ENCODE assay signal across 10 mouse cellular contexts in genomic region chr16:44617041-44617440, GRCm38 (mm10). TPM values are rescaled to one million over a fixed set of nuclear protein-coding genes. Genes with fewer than 3 reads are reported as not detected.
A peak's percentile ranks its signal among the peaks of the same experiment; 100 is the strongest.
DNase-seq lines count a peak whose midpoint lies in the region; ATAC-seq and TF ChIP-seq lines count a peak whose summit lies in the region.
"Had no signal": no experiment of that assay in that cellular context is flagged by ENCODE, and none has a peak within 500 bp of the region (broad histone marks: within the 10 kb centered on the region; RNA-seq: fewer than 3 reads in every experiment).

No protein-coding gene starts in this region.

- TF ChIP-seq CTCF in embryonic fibroblast, embryonic 13.5 days (IDR thresholded peaks at IDR 0.05; ENCODE audit: borderline replicate concordance, insufficient read depth, low read length), result no peak
- no peak for TF ChIP-seq CTCF in midbrain, postnatal 0 days (IDR thresholded peaks at IDR 0.05)

- DNase-seq in heart, adult 11 months, result peak; percentile 62
- no peak for DNase-seq in heart, adult 18-20 months
- no peak for DNase-seq in lung, postnatal 4 days
- peak; percentile 50 for DNase-seq in midbrain, postnatal 0 days (ENCODE audit: low spot score)
- no peak for DNase-seq in right cerebral cortex, postnatal 36 days (ENCODE audit: low spot score in 2 of 2)
- DNase-seq in right cerebral cortex, postnatal 10 days (ENCODE audit: low spot score in 2 of 2), result no peak
- DNase-seq: layer of hippocampus, postnatal 36 days; right cerebral cortex, postnatal 14 days had no signal

- no peak overlapping the region for H3K9ac ChIP-seq in lung, embryonic 15.5 days
- no peak overlapping the region for H3K9ac ChIP-seq in midbrain, postnatal 0 days (replicated peaks; ENCODE audit: low read length, poor library complexity, severe bottlenecking)

- ATAC-seq in lung, embryonic 15.5 days (ENCODE audit: borderline replicate concordance, extremely low read depth, low FRiP score, low TSS enrichment), result no peak
- ATAC-seq in midbrain, postnatal 0 days (ENCODE audit: low FRiP score), result no peak

- no peaks in the 10 kb centered on the region for H3K27me3 ChIP-seq in lung, embryonic 15.5 days
- no peaks in the 10 kb centered on the region for H3K27me3 ChIP-seq in midbrain, postnatal 0 days (ENCODE audit: insufficient read depth, low read length)

- H3K4me1 ChIP-seq in lung, embryonic 15.5 days, result peaks cover 24% of the 10 kb centered on the region
- no peaks in the 10 kb centered on the region for H3K4me1 ChIP-seq in embryonic fibroblast, embryonic 13.5 days (ENCODE audit: control insufficient read depth, insufficient read depth, low read length)
- H3K4me1 ChIP-seq in midbrain, postnatal 0 days (ENCODE audit: insufficient read depth, low read length), result 0 out of 2 replicates have a peak, but pooled peaks cover 3% of the 10 kb centered on the region

- no peaks in the 10 kb centered on the region for H3K36me3 ChIP-seq in lung, embryonic 15.5 days
- H3K36me3 ChIP-seq in midbrain, postnatal 0 days (ENCODE audit: insufficient read depth, low read length), result no peaks in the 10 kb centered on the region

- H3K4me2 ChIP-seq in lung, embryonic 15.5 days, result no peak overlapping the region
- no peak overlapping the region for H3K4me2 ChIP-seq in midbrain, postnatal 0 days (ENCODE audit: low read depth, low read length, poor library complexity, severe bottlenecking)

- no peak for TF ChIP-seq POLR2A in embryonic fibroblast, embryonic 13.5 days (IDR thresholded peaks at IDR 0.05; ENCODE audit: low read depth, low read length)

- peak overlapping the region; percentile 75 for H3K27ac ChIP-seq in lung, embryonic 15.5 days
- H3K27ac ChIP-seq in embryonic fibroblast, embryonic 13.5 days (ENCODE audit: insufficient read depth, low read length), result peak overlapping the region; percentile 27; the same call in 1 of the 2 replicates
- H3K27ac ChIP-seq in midbrain, postnatal 0 days (ENCODE audit: low read depth, low read length), result no peak overlapping the region

- no peaks in the 10 kb centered on the region for H3K9me3 ChIP-seq in lung, embryonic 15.5 days
- no peaks in the 10 kb centered on the region for H3K9me3 ChIP-seq in midbrain, postnatal 0 days (ENCODE audit: low read length)

- no peak overlapping the region for H3K4me3 ChIP-seq in lung, embryonic 15.5 days
- H3K4me3 ChIP-seq in embryonic fibroblast, embryonic 13.5 days (ENCODE audit: insufficient read depth, low read length), result no peak overlapping the region
- H3K4me3 ChIP-seq in midbrain, postnatal 0 days (ENCODE audit: low read depth, low read length), result no peak overlapping the region

- WGBS in lung, embryonic 15.5 days, result 40% methylated on average over 6 of the region's 6 CpGs
- WGBS in midbrain, postnatal 0 days, result 69% methylated on average over 6 of the region's 6 CpGs

RNA-seq across cellular contexts. Expression of gene Boc, which starts 58.3 kb away (rescaled TPM):
- 1 to 10 TPM; 3.5 to 4.8 TPM for total RNA-seq in heart, adult 18-20 months (2021)
- 29.2 and 29.9 TPM in 2 replicates for polyA plus RNA-seq in lung, embryonic 15.5 days (2015; fragmentation: Nextera tagmentation; extraction: Ambion mirVana)
- 13.7 and 30.6 TPM in 2 replicates for polyA plus RNA-seq in embryonic fibroblast, embryonic 13.5 days (2011; ENCODE audit: insufficient read length, low read depth, missing spikeins)
- 13.5 and 24.9 TPM in 2 replicates for total RNA-seq in midbrain, postnatal 0 days (2014; rRNA removed)
- 2.7 and 3.9 TPM in 2 replicates for polyA plus RNA-seq in midbrain, postnatal 0 days (2015; fragmentation: Nextera tagmentation; extraction: Ambion mirVana)

Comparison
In these comparisons a context has a peak if more than half of its experiments do, and no peak if none do; other contexts are left out.
1. DNase-seq: peak in heart, adult 11 months (single experiment) and midbrain, postnatal 0 days (single experiment); none in heart, adult 18-20 months (0 of 2), lung, postnatal 4 days (0 of 2), right cerebral cortex, postnatal 36 days (0 of 2) and right cerebral cortex, postnatal 10 days (0 of 2).